Mouse (Mus musculus): ENCODE data around the gene Elmod2. TPM values are rescaled to one million over a fixed set of nuclear protein-coding genes. Genes with fewer than 3 reads are reported as not detected.

The Elmod2 gene
- polyA plus RNA-seq (2012; rRNA removed) = 18.5 and 21.4 TPM in 2 replicates

DNA sequence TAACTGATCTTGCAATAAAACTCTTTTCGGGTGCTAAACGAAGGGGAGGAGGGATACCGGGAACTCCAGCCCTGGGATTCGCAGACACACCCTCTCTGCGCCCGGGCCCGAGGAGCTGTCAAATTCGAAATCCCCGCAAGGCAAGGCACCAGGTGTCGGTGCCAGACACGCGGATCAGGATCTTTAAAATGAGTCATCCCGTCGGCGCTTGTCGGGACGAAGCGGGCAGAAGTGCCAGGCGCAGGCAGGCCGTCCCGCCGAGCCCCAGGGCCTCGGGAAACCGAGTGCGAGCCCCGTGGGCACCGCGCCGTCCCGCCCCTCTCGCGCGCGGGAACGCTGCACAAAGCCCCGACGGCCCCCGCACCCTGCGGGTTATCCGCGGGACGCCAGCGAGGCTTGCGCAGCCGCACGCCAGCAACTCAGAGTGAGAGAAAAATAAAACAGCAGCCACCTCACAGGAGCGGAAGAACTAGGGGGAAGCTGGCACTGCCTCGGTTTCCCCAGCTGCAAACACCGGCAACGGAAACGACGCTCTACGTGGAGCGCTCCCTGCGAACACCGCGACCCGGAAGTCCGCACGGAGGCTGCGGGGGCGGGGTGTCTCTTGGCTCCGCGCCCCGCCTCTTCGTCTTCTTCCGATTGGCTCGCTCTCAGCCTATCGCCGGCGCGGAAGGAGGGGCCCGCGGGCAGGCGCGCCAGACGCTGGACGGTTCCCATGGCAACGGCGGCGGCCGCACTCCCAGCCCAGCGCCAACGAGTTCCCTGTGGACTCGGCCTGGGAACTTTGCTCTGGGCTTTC is at the start of gene Elmod2:
TSS of gene Elmod2 (minus strand) at position 588 of the 799 bp plus-strand sequence.

DNA sequence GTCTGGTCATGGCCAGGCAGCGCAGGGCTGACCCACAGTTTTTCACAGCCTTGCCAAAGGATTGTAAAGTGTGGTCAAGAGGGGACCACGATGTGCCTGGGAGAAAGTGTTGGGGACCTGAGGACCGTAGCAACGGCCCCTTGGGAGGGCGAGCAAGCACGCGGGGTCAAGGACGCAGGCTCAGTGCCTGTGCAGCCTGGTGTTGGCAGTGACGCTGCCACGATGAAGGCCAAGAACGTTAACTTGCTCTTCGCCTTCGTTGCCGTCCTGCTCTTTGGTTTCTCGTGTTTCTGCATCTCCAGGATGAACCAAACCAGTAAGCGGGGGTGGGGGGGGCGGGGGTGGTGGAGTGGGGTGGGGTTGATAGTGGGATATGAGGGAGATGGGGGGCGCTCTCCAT is 16.0 kb upstream of the Elmod2 start, which contains the start of gene Mgat4d:
TSS of gene Mgat4d (plus strand) at position 209 of the 400 bp plus-strand sequence.

DNA sequence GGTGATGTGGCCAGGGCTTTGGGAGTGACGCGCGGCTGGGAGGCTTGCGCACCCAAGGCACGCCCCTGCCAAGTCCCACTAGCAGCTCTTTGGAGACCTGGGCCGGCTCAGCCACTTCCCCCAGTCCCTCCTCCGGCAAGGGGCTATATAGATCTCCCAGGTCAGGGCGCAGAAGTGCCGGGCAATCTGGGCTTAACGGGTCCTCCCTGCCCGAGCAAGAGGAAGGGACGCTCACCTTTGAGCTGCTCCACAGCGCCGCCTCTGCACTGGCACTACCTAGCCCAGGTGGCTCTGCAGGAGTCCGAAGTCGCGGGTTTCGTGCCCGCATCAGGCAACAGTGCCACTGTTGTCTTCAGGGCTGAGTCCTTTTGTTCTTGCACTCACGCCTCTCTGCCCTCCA is 42.1 kb downstream of the Elmod2 start, which contains the start of gene Ucp1:
TSS of gene Ucp1 (plus strand) at position 177 of the 400 bp plus-strand sequence.

Other genes starting within 250 kb of the Elmod2 start
- 46.9 and 54.6 TPM in 2 replicates for gene Tbc1d9, start 167.1 kb downstream of the Elmod2 start, polyA plus RNA-seq (2012; rRNA removed)
- gene Gm10645, start 166.3 kb downstream of the Elmod2 start, polyA plus RNA-seq (2012; rRNA removed) = 1.7 and 2.2 TPM in 2 replicates
- gene Ucp1, start 42.1 kb downstream of the Elmod2 start, polyA plus RNA-seq (2012; rRNA removed) = 0.41 and 0.55 TPM in 2 replicates
- not detected in 2 replicates for gene Mgat4d, start 16.0 kb upstream of the Elmod2 start, polyA plus RNA-seq (2012; rRNA removed)
- 6.0 and 6.8 TPM in 2 replicates for gene Clgn, start 57.4 kb upstream of the Elmod2 start, polyA plus RNA-seq (2012; rRNA removed)
- 145 and 155 TPM in 2 replicates for gene Scoc, start 125.9 kb upstream of the Elmod2 start, polyA plus RNA-seq (2012; rRNA removed)
- 0.02 and 0.03 TPM in 2 replicates for gene Olfr370, start 203.3 kb upstream of the Elmod2 start, polyA plus RNA-seq (2012; rRNA removed)
- gene Ndufb7, start 234.2 kb upstream of the Elmod2 start, polyA plus RNA-seq (2012; rRNA removed) = 303 and 319 TPM in 2 replicates